Mouse (Mus musculus) thymus, adult 2 months (tissue): Measurements from ENCODE around the gene Lars2.

ENCODE experiments used
- CTCF ChIP-seq: fragments of 200-500 bp; IDR thresholded peaks from 2 replicates; pipeline ENCODE4 v1.5.1; 2012; ENCODE audit warnings: mild to moderate bottlenecking, control low read depth, low read length, moderate library complexity, borderline replicate concordance; ENCODE audit not compliant: control insufficient read depth, poor library complexity, insufficient read depth; ENCODE audit errors: extremely low read depth
- POLR2A ChIP-seq: fragments of 200-500 bp; IDR thresholded peaks from 2 replicates; pipeline ENCODE4 v1.6.1; 2012; ENCODE audit warnings: mild to moderate bottlenecking, low read length, control low read depth, moderate library complexity; ENCODE audit not compliant: control insufficient read depth, poor library complexity, insufficient read depth; ENCODE audit errors: extremely low read depth

DNA sequence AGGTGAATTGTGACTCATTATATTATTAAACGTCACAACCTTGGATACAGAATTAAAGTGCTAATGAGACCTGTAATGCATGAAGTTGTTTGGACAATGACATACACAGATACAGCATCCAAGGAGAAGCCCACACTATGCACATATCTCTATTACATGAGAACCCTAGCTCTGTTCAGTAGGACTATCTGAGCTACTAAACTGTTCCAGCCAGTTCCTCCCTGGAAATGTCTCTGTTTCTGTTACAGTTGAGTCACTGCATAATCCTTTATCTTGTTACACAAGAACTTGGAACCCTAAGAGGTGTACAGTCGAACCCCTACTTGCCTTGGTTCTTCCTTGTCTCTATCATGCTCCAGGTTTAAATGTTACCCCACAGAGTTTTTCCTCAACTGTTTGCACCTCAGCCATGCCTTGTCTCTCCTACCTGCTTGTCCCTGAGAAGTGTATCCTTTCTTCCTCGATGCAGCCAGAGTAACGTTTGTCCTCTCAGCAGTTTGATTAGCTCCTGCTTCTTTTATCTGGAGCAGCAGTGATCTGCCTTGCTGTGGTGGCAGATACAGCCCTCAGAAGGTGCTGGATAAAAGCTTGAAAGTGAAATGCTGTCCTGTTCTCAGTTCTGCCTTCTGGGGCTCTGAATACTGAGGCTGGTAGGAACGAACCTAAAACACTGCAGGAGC lies 101.8 kb downstream of the Lars2 start:
- TF ChIP-seq POLR2A = no peak
- no peak for TF ChIP-seq CTCF
